Mouse (Mus musculus) intestine, postnatal 0 days (tissue): ENCODE measurements around the gene Rasgrp3. TPM values are rescaled to one million over a fixed set of nuclear protein-coding genes. Genes with fewer than 3 reads are reported as not detected.
A peak's percentile ranks its signal among the peaks of the same experiment; 100 is the strongest.

Source experiments
- ATAC-seq: fragments of 200-750 bp; cut with Nextera tagmentation; 2 replicates; pipeline ENCODE4 v1.8.0; 2017; ENCODE audit warnings: mild to moderate bottlenecking, moderate TSS enrichment, moderate library complexity
- H3K27ac ChIP-seq: fragments of 300-500 bp; sonication (generic); 2 replicates; pipeline ENCODE4 v1.5.1; 2014; ENCODE audit warnings: mild to moderate bottlenecking, low read depth, low read length, moderate library complexity
- H3K27me3 ChIP-seq: fragments of 300-500 bp; sonication (generic); replicated peaks from 2 replicates; pipeline ENCODE4 v1.6.1; 2014; ENCODE audit warnings: low read length, mixed read lengths; ENCODE audit not compliant: control insufficient read depth, insufficient read depth
- H3K36me3 ChIP-seq: fragments of 300-500 bp; sonication (generic); 2 replicates; pipeline ENCODE4 v1.6.1; 2014; ENCODE audit warnings: mild to moderate bottlenecking, moderate library complexity; ENCODE audit not compliant: control insufficient read depth, insufficient read depth
- H3K4me1 ChIP-seq: fragments of 300-500 bp; sonication (generic); replicated peaks from 2 replicates; pipeline ENCODE4 v1.6.1; 2014; ENCODE audit warnings: antibody characterized with exemption, low read length, mixed read lengths; ENCODE audit not compliant: control insufficient read depth, insufficient read depth
- H3K4me2 ChIP-seq: fragments of 300-500 bp; sonication (generic); replicated peaks from 2 replicates; pipeline ENCODE4 v1.6.1; 2014; ENCODE audit warnings: low read depth, mild to moderate bottlenecking, moderate library complexity
- H3K4me3 ChIP-seq: fragments of 300-500 bp; sonication (generic); 2 replicates; pipeline ENCODE4 v1.5.1; 2014; ENCODE audit warnings: low read depth, low read length
- H3K9ac ChIP-seq: fragments of 300-500 bp; sonication (generic); 2 replicates; pipeline ENCODE4 v1.6.1; 2014; ENCODE audit warnings: mild to moderate bottlenecking, low read depth, low read length
- H3K9me3 ChIP-seq: fragments of 300-500 bp; sonication (generic); 2 replicates; pipeline ENCODE4 v1.6.1; 2016; ENCODE audit warnings: mixed run types; ENCODE audit not compliant: control insufficient read depth
- CTCF ChIP-seq: sonication (generic); IDR thresholded peaks from 2 replicates; pipeline ENCODE4 v1.5.1; 2016; ENCODE audit warnings: low read depth, mild to moderate bottlenecking, control low read depth, antibody characterized with exemption, moderate library complexity
- WGBS: fragments of 180-500 bp; shearing (Covaris S2); extraction: QIAGEN DNeasy Blood & Tissue Kit; methylation state at CpG from one replicate; pipeline ENCODE4 v1.1.7; 2014; 5-methylcytosine and 5-hydroxymethylcytosine counted together
- polyA plus RNA-seq: library from polyadenylated mRNA; unstranded; fragments of >200 nt; fragmentation: Nextera tagmentation; extraction: Ambion mirVana; gene quantifications from 2 replicates; pipeline ENCODE4 v1.2.1, GENCODE M21; 2015

Gene Rasgrp3
- polyA plus RNA-seq, 1 experiment from 2014 or later, result 5.1 TPM

GRCm38 (mm10) chr17:75440619-75441018 is 4.9 kb downstream of the Rasgrp3 start:
- no peaks in the 10 kb centered on the region for H3K9me3 ChIP-seq
- H3K4me2 ChIP-seq, result no peak overlapping the region
- 64% methylated on average over 7 of the region's 7 CpGs for WGBS
- TF ChIP-seq CTCF, result no peak
- H3K9ac ChIP-seq, result no peak overlapping the region
- no peak for ATAC-seq
- no peaks in the 10 kb centered on the region for H3K4me1 ChIP-seq
- H3K36me3 ChIP-seq, result no peaks in the 10 kb centered on the region
- H3K27ac ChIP-seq, result no peak overlapping the region
- no peak overlapping the region for H3K4me3 ChIP-seq
- H3K27me3 ChIP-seq, result no peaks in the 10 kb centered on the region

- Histone ChIP-seq H3K4me3 (no peak overlapping the region), H3K9me3 (no peaks in the 10 kb centered on the region), H3K4me2 (no peak overlapping the region), H3K4me1 (no peaks in the 10 kb centered on the region), H3K27ac (no peak overlapping the region), H3K9ac (no peak overlapping the region), H3K36me3 (no peaks in the 10 kb centered on the region), H3K27me3 (no peaks in the 10 kb centered on the region)
- no peak for TF ChIP-seq CTCF
- 66% methylated on average over 5 of the region's 5 CpGs for WGBS
- ATAC-seq, result no peak
These were observed 5.6 kb downstream of the Rasgrp3 start for GRCm38 (mm10) chr17:75441260-75441830.

GRCm38 (mm10) chr17:75442352-75442751 is 6.7 kb downstream of the Rasgrp3 start:
- Histone ChIP-seq H3K9ac (no peak overlapping the region), H3K4me3 (no peak overlapping the region), H3K4me1 (no peaks in the 10 kb centered on the region), H3K27me3 (no peaks in the 10 kb centered on the region), H3K27ac (no peak overlapping the region), H3K36me3 (no peaks in the 10 kb centered on the region), H3K9me3 (no peaks in the 10 kb centered on the region), H3K4me2 (no peak overlapping the region)
- 90% methylated on average over 8 of the region's 8 CpGs for WGBS
- TF ChIP-seq CTCF, result no peak
- ATAC-seq, result no peak

- H3K9ac ChIP-seq, result no peak overlapping the region
- H3K27me3 ChIP-seq, result no peaks in the 10 kb centered on the region
- ATAC-seq, result no peak
- WGBS, result 80% methylated on average over 6 of the region's 6 CpGs
- no peak for TF ChIP-seq CTCF
- no peak overlapping the region for H3K27ac ChIP-seq
- no peak overlapping the region for H3K4me3 ChIP-seq
- no peak overlapping the region for H3K4me2 ChIP-seq
- H3K36me3 ChIP-seq, result no peaks in the 10 kb centered on the region
- no peaks in the 10 kb centered on the region for H3K9me3 ChIP-seq
- H3K4me1 ChIP-seq, result no peaks in the 10 kb centered on the region
These were observed 7.4 kb downstream of the Rasgrp3 start for GRCm38 (mm10) chr17:75443064-75443621.

- H3K4me2 ChIP-seq, result no peak overlapping the region
These were observed 12.6 kb downstream of the Rasgrp3 start for GRCm38 (mm10) chr17:75448257-75448656.

GRCm38 (mm10) chr17:75449022-75449421 is 13.3 kb downstream of the Rasgrp3 start:
- no peaks in the 10 kb centered on the region for H3K36me3 ChIP-seq
- 16% methylated on average over 1 of the region's 1 CpGs for WGBS
- TF ChIP-seq CTCF, result peak; percentile 39
- ATAC-seq, result no peak
- H3K4me3 ChIP-seq, result no peak overlapping the region
- no peaks in the 10 kb centered on the region for H3K27me3 ChIP-seq
- H3K4me2 ChIP-seq, result no peak overlapping the region
- H3K4me1 ChIP-seq, result no peaks in the 10 kb centered on the region
- no peak overlapping the region for H3K27ac ChIP-seq
- H3K9me3 ChIP-seq, result no peaks in the 10 kb centered on the region
- no peak overlapping the region for H3K9ac ChIP-seq

More at GRCm38 (mm10) chr17:75448257-75448656, 12.6 kb downstream of the Rasgrp3 start:
- Histone ChIP-seq H3K9me3 (no peaks in the 10 kb centered on the region), H3K36me3 (no peaks in the 10 kb centered on the region), H3K27ac (no peak overlapping the region), H3K27me3 (no peaks in the 10 kb centered on the region), H3K9ac (no peak overlapping the region), H3K4me1 (no peaks in the 10 kb centered on the region), H3K4me3 (no peak overlapping the region)
- WGBS, result 92% methylated on average over 3 of the region's 3 CpGs
- TF ChIP-seq CTCF, result 0 out of 2 replicates have a peak, but pooled peaks have one; percentile 4
- ATAC-seq, result no peak
